Mouse (Mus musculus): ENCODE data around the gene Dlx4. TPM values are rescaled to one million over a fixed set of nuclear protein-coding genes. Genes with fewer than 3 reads are reported as not detected.
A peak's percentile ranks its signal among the peaks of the same experiment; 100 is the strongest.

Dlx4 gene
- polyA plus RNA-seq, 1 experiment = not detected

DNA sequence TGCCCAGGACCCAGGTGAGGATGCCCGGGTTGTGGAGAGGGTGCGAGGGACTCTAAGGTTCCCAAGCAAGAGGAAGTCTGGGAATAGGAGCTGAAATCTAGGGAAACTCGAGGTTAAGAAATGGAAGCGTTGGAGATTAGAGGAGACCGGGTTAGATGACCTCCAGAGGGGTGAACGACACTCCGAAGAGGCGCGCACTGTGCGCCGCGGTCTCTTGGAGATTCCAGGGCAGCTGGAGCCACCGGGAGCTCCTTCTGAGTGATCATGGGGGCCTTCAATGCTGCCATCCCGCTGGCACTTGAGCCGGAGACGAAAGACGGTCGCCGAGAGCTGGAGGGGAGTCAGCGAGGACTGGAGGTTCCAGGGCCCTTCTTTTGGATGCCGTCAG is 25.4 kb downstream of the Dlx4 start:
- H3K4me3 ChIP-seq (replicated peaks; ENCODE audit: control insufficient read depth, low read depth, low read length) = no peak overlapping the region
- TF ChIP-seq CTCF (IDR thresholded peaks at IDR 0.05; ENCODE audit: control insufficient read depth, insufficient read depth, low read length) (no peak), POLR2A (IDR thresholded peaks at IDR 0.05; ENCODE audit: borderline replicate concordance, control insufficient read depth, low read depth, low read length) (no peak)
- H3K27ac ChIP-seq (ENCODE audit: control insufficient read depth, insufficient read depth, low read depth, low read length, poor library complexity) = no peak overlapping the region
- 6% methylated on average over 21 of the region's 21 CpGs for WGBS
- no peaks in the 10 kb centered on the region for H3K4me1 ChIP-seq (ENCODE audit: control insufficient read depth, insufficient read depth, low read length)

DNA sequence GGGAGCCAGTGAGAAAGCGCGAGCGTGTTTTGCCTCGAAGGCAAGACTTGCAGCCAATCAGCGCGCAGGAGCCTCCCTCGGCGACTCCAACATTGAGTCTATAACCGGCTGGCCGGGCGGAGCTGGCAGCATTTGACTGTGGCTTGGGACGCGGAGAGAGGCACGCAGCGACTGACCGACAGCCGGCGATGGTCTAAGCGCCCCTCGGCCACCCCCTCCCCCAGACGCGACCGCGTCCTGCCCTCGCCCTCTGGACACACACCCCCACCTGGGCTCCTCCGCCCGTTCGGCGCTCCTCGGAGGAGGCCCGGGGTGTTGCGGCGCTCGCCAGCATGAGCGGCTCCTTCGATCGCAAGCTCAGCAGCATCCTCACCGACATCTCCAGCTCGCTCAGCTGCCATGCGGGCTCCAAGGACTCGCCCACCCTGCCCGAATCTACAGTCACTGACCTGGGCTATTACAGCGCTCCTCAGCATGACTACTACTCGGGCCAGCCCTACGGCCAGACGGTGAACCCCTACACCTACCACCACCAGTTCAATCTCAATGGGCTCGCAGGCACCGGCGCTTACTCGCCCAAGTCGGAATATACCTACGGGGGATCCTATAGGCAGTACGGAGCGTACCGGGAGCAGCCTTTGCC is 26.0 kb downstream of the Dlx4 start, which contains the start of gene Dlx3:
Dlx3 (plus strand) TSS at position 130 of the 643 bp plus-strand sequence.
- TF ChIP-seq CTCF (IDR thresholded peaks at IDR 0.05; ENCODE audit: control insufficient read depth, insufficient read depth, low read length) (no peak), POLR2A (IDR thresholded peaks at IDR 0.05; ENCODE audit: borderline replicate concordance, control insufficient read depth, low read depth, low read length) (no peak)
- Histone ChIP-seq H3K27ac (ENCODE audit: control insufficient read depth, insufficient read depth, low read depth, low read length, poor library complexity) (no peak within 1 kb of the TSS), H3K4me1 (ENCODE audit: control insufficient read depth, insufficient read depth, low read length) (no peaks in the 10 kb centered on the region), H3K4me3 (replicated peaks; ENCODE audit: control insufficient read depth, low read depth, low read length) (no peak within 1 kb of the TSS)
- whole genome bisulfite sequencing = 3% methylated on average over 54 of the region's 55 CpGs

DNA sequence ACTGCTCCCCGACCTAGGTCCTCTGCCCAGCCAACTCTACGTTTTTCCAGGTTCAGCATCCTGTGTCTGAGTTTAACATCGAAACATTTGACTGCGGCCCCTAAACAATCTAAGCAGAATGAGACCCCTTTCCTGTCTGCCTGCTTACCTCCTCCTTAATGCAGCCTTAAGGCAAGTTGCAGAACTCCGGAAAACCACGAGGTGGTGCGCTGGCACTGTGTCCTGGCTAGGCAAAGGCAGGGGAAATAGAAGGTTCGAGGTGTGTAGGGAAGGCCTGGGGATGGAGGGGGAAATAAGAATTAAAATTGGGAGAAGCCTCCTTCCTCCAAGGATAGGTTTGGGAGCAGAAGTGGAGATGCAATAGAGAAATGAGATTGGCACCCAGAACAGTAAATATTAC is 27.6 kb downstream of the Dlx4 start:
- Histone ChIP-seq H3K4me1 (ENCODE audit: control insufficient read depth, insufficient read depth, low read length) (no peaks in the 10 kb centered on the region), H3K27ac (ENCODE audit: control insufficient read depth, insufficient read depth, low read depth, low read length, poor library complexity) (no peak overlapping the region), H3K4me3 (replicated peaks; ENCODE audit: control insufficient read depth, low read depth, low read length) (no peak overlapping the region)
- TF ChIP-seq POLR2A (IDR thresholded peaks at IDR 0.05; ENCODE audit: borderline replicate concordance, control insufficient read depth, low read depth, low read length) (no peak), CTCF (IDR thresholded peaks at IDR 0.05; ENCODE audit: control insufficient read depth, insufficient read depth, low read length) (peak; percentile 78)
- WGBS = 5% methylated on average over 8 of the region's 8 CpGs

DNA sequence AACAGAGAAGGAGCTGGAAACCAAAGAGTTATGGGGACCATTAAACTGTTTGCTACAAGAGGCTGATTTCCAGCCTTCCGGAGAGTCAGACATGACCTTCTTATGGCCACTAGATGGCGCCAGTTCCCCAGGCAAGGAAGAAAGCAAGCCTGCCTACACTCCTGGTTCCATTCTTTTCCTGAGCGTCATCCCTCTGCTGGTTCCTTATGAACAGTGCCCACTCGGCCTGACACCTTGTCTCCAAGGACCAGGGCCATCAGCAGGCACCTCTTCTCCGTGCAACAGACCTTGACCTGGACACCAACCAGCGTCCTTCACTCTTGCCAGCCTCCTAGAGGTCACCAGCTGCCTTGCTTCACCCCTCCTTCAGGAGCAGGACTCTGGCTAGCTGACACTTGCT is 29.0 kb downstream of the Dlx4 start:
- no peaks in the 10 kb centered on the region for H3K4me1 ChIP-seq (ENCODE audit: control insufficient read depth, insufficient read depth, low read length)
- WGBS = 11% methylated on average over 6 of the region's 6 CpGs
- H3K4me3 ChIP-seq (replicated peaks; ENCODE audit: control insufficient read depth, low read depth, low read length) = no peak overlapping the region
- H3K27ac ChIP-seq (ENCODE audit: control insufficient read depth, insufficient read depth, low read depth, low read length, poor library complexity) = no peak overlapping the region
- no peak for TF ChIP-seq POLR2A (IDR thresholded peaks at IDR 0.05; ENCODE audit: borderline replicate concordance, control insufficient read depth, low read depth, low read length)
- peak; percentile 95 for TF ChIP-seq CTCF (IDR thresholded peaks at IDR 0.05; ENCODE audit: control insufficient read depth, insufficient read depth, low read length)

DNA sequence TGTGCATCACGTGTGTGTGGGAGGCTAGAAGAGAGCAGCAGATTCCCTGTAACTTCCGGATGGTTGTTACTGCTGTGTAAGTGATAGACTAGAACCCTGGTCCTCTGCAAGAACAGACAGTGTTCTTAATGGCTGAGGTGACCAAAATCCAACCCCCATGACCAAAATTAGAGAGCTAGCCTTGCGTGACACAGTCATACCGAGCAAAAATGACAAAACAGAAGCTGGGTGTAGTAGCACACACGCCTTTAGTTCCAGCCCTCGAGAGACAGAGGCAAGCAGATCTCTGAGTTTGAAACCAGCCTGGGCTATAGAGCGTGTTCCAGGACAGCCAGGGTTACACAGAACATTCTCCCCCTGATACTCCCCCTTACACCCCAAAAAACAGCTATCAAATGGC is 36.0 kb downstream of the Dlx4 start:
- Histone ChIP-seq H3K4me1 (ENCODE audit: control insufficient read depth, insufficient read depth, low read length) (no peaks in the 10 kb centered on the region), H3K4me3 (replicated peaks; ENCODE audit: control insufficient read depth, low read depth, low read length) (no peak overlapping the region), H3K27ac (ENCODE audit: control insufficient read depth, insufficient read depth, low read depth, low read length, poor library complexity) (no peak overlapping the region)
- WGBS = 77% methylated on average over 7 of the region's 7 CpGs
- no peak for TF ChIP-seq CTCF (IDR thresholded peaks at IDR 0.05; ENCODE audit: control insufficient read depth, insufficient read depth, low read length)

DNA sequence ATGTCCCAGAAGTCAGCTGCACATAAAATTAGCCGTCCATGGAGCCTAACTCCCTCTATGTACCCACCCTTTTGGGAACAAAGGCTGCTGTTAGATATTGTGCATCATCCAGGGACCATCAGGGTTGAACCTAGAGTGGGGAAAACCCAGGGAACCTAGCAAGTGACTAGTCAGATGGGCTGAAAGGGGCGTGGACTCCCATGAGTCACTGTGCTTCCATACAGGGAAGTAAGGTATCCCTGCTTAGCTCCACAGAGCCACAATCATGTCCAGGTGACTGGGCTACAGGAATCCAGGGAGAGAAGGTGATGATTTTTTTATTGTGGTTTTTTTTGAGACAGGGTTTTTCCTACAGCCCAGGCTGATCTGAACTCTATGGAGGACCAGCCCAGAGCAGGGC is 37.1 kb downstream of the Dlx4 start:
- WGBS = 69% methylated on average over 2 of the region's 2 CpGs
- no peak overlapping the region for H3K4me3 ChIP-seq (replicated peaks; ENCODE audit: control insufficient read depth, low read depth, low read length)
- TF ChIP-seq CTCF (IDR thresholded peaks at IDR 0.05; ENCODE audit: control insufficient read depth, insufficient read depth, low read length) (no peak), POLR2A (IDR thresholded peaks at IDR 0.05; ENCODE audit: borderline replicate concordance, control insufficient read depth, low read depth, low read length) (no peak)
- no peaks in the 10 kb centered on the region for H3K4me1 ChIP-seq (ENCODE audit: control insufficient read depth, insufficient read depth, low read length)
- H3K27ac ChIP-seq (ENCODE audit: control insufficient read depth, insufficient read depth, low read depth, low read length, poor library complexity) = no peak overlapping the region

DNA sequence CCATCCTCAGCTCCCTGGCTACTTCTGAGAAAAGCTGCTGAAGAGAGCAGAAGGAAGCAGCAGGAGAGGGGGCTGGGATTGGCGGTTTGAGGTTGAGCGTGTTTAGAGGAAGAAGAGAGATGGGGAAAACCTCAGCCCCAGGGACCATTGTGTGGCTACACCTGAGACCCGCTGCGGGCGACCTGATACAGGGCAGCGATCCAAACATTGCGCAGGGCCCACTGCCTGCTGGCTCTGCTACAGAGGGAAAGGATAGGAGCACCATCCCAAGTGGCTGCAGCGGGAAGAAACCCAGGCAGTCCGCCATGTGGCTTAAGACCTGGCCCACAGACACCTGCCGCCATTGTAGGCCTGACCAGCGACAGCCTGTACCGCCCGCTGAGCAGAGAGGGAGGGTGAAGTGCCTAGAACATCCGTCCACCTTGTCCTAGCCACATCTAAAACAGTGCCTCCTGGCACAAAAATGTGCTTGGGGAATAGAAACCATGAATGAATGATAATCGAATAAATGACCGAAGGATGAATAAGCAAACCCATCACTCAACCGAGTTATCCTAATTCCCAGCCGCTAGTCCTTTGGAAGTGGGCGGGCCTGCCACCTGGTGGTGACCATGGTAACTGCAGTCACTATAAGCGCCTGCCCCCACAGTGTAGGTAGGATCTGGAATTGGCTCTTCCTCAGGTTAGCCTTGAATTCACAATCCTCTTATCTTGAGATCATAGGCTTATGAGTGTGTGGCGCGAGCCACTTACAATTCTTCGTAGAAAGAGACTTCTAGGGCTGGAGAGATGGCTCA is 39.4 kb downstream of the Dlx4 start:
- Histone ChIP-seq H3K4me1 (ENCODE audit: control insufficient read depth, insufficient read depth, low read length) (no peaks in the 10 kb centered on the region), H3K4me3 (replicated peaks; ENCODE audit: control insufficient read depth, low read depth, low read length) (no peak overlapping the region), H3K27ac (ENCODE audit: control insufficient read depth, insufficient read depth, low read depth, low read length, poor library complexity) (no peak overlapping the region)
- 5% methylated on average over 23 of the region's 23 CpGs for WGBS
- peak; percentile 86 for TF ChIP-seq CTCF (IDR thresholded peaks at IDR 0.05; ENCODE audit: control insufficient read depth, insufficient read depth, low read length)
- no peak for TF ChIP-seq POLR2A (IDR thresholded peaks at IDR 0.05; ENCODE audit: borderline replicate concordance, control insufficient read depth, low read depth, low read length)

DNA sequence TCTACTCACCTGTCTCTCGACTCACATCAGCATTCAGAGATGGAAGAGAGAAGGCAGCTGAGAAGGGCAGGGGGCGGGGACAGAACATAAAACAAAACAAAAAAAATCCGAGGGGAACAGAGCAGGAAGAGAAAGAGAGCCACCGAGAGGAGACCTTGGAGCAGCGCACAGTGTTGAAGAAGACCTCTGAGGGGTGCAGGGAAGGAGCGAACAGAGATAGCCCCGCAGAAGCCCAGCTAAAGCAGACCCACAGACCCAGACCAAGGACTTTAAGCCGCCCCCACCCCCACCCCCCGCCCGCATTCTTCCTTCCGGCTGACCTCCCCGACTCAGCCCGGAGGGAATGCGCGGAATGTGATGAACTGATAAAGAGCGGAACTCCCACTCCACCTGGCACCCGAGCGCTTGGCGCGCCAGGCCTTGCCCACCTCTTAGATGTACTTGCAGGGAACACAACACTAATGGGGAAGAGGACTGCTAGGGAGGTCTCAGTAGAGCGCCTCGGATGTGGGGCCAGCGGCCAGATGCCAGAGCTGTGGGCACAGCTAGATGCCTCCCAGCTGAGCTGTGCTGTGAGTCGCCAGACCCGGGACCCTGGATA is 40.7 kb downstream of the Dlx4 start:
- 3% methylated on average over 25 of the region's 25 CpGs for WGBS
- Histone ChIP-seq H3K27ac (ENCODE audit: control insufficient read depth, insufficient read depth, low read depth, low read length, poor library complexity) (no peak overlapping the region), H3K4me3 (replicated peaks; ENCODE audit: control insufficient read depth, low read depth, low read length) (no peak overlapping the region), H3K4me1 (ENCODE audit: control insufficient read depth, insufficient read depth, low read length) (no peaks in the 10 kb centered on the region; the same call in 1 of the 2 replicates)
- TF ChIP-seq CTCF (IDR thresholded peaks at IDR 0.05; ENCODE audit: control insufficient read depth, insufficient read depth, low read length) = no peak
- no peak for TF ChIP-seq POLR2A (IDR thresholded peaks at IDR 0.05; ENCODE audit: borderline replicate concordance, control insufficient read depth, low read depth, low read length)

All from bone marrow, adult 2 months (tissue).